Mouse (Mus musculus) liver, embryonic 11.5 days (tissue): ENCODE results near the gene Cacng7. TPM values are rescaled to one million over a fixed set of nuclear protein-coding genes. Genes with fewer than 3 reads are reported as not detected.

Source experiments
- microRNA-seq: library from miRNA; unstranded; fragments of <30 nt; microRNA quantifications from one replicate; pipeline ENCODE4, GENCODE M21; 2017; ENCODE audit warnings: borderline number of aligned reads
- polyA plus RNA-seq: library from polyadenylated mRNA; unstranded; fragments of >200 nt; fragmentation: Nextera tagmentation; extraction: Ambion mirVana; gene quantifications from 2 replicates; pipeline ENCODE4 v1.2.1, GENCODE M21; 2014

Gene Cacng7
- polyA plus RNA-seq, 1 experiment from 2014 or later = 0.29 TPM

Small RNA genes lying within 50 kb of the gene (microRNA-seq; reads per million reads assigned to microRNA genes)
- gene Gm23450 = 8.1 reads per million, percentile 20 among the genes with 10 or more reads in this experiment

Other genes starting within 250 kb of the Cacng7 start
- 0.13 TPM in 1 of 2 replicates, not detected in the other for gene AU018091, start 163.8 kb upstream of the Cacng7 start, polyA plus RNA-seq
- 0.06 and 0.07 TPM in 2 replicates for gene Nlrp12, start 83.2 kb upstream of the Cacng7 start, polyA plus RNA-seq
- 31.3 and 32.7 TPM in 2 replicates for gene Myadm, start 43.9 kb upstream of the Cacng7 start, polyA plus RNA-seq
- gene Prkcg, start 43.8 kb upstream of the Cacng7 start, polyA plus RNA-seq = not detected in 2 replicates
- gene Cacng8, start 57.7 kb downstream of the Cacng7 start, polyA plus RNA-seq = 1.7 and 2.3 TPM in 2 replicates
- 0.19 TPM in 1 of 2 replicates, not detected in the other for gene Cacng6, start 91.2 kb downstream of the Cacng7 start, polyA plus RNA-seq
- not detected in 2 replicates for gene Tarm1, start 169.7 kb downstream of the Cacng7 start, polyA plus RNA-seq